Mouse (Mus musculus): ENCODE data around the gene Dab1. TPM values are rescaled to one million over a fixed set of nuclear protein-coding genes. Genes with fewer than 3 reads are reported as not detected.
A peak's percentile ranks its signal among the peaks of the same experiment; 100 is the strongest.

Gene Dab1
- total RNA-seq, 2 experiments from 2014 or later = 138 to 149 TPM

- DNase-seq (ENCODE audit: low spot score in 2 of 2) = no peak
These were observed 342.2 kb downstream of the Dab1 start for GRCm38 (mm10) chr4:103961134-103962049.

- DNase-seq (ENCODE audit: low spot score in 2 of 2) = no peak
These were observed 350.7 kb downstream of the Dab1 start for GRCm38 (mm10) chr4:103969906-103970305.

- no peak for DNase-seq (ENCODE audit: low spot score in 2 of 2)
These were observed 355.4 kb downstream of the Dab1 start for GRCm38 (mm10) chr4:103974536-103974935.

GRCm38 (mm10) chr4:103974946-103975345 is 355.8 kb downstream of the Dab1 start:
- DNase-seq (ENCODE audit: low spot score in 2 of 2) = peak in 1 of 2 experiments; percentile 15

GRCm38 (mm10) chr4:103993884-103994283 is 374.7 kb downstream of the Dab1 start:
- no peak for DNase-seq (ENCODE audit: low spot score in 2 of 2)

- no peak for DNase-seq (ENCODE audit: low spot score in 2 of 2)
These were observed 375.2 kb downstream of the Dab1 start for GRCm38 (mm10) chr4:103994406-103994805.

GRCm38 (mm10) chr4:104008406-104008805 is 389.2 kb downstream of the Dab1 start:
- DNase-seq (ENCODE audit: low spot score in 2 of 2) = no peak

GRCm38 (mm10) chr4:104011683-104012082 is 392.5 kb downstream of the Dab1 start:
- no peak for DNase-seq (ENCODE audit: low spot score in 2 of 2)

- DNase-seq (ENCODE audit: low spot score in 2 of 2) = no peak
These were observed 393.0 kb downstream of the Dab1 start for GRCm38 (mm10) chr4:104012150-104012549.

- no peak for DNase-seq (ENCODE audit: low spot score in 2 of 2)
These were observed 406.0 kb downstream of the Dab1 start for GRCm38 (mm10) chr4:104025117-104025694.

GRCm38 (mm10) chr4:104026834-104027233 is 407.7 kb downstream of the Dab1 start:
- DNase-seq (ENCODE audit: low spot score in 2 of 2) = no peak

GRCm38 (mm10) chr4:104027239-104027638 is 408.1 kb downstream of the Dab1 start:
- no peak for DNase-seq (ENCODE audit: low spot score in 2 of 2)

- DNase-seq (ENCODE audit: low spot score in 2 of 2) = no peak
These were observed 416.9 kb downstream of the Dab1 start for GRCm38 (mm10) chr4:104036091-104036490.

- no peak for DNase-seq (ENCODE audit: low spot score in 2 of 2)
These were observed 420.4 kb downstream of the Dab1 start for GRCm38 (mm10) chr4:104039588-104039987.

- DNase-seq (ENCODE audit: low spot score in 2 of 2) = peak in 1 of 2 experiments; percentile 74
These were observed 424.3 kb downstream of the Dab1 start for GRCm38 (mm10) chr4:104043441-104043840.

GRCm38 (mm10) chr4:104044634-104045033 is 425.5 kb downstream of the Dab1 start:
- DNase-seq (ENCODE audit: low spot score in 2 of 2) = no peak

GRCm38 (mm10) chr4:104047966-104048804 is 429.0 kb downstream of the Dab1 start:
- DNase-seq (ENCODE audit: low spot score in 2 of 2) = no peak

GRCm38 (mm10) chr4:104057116-104057515 is 438.0 kb downstream of the Dab1 start:
- DNase-seq (ENCODE audit: low spot score in 2 of 2) = no peak

- no peak for DNase-seq (ENCODE audit: low spot score in 2 of 2)
These were observed 440.4 kb downstream of the Dab1 start for GRCm38 (mm10) chr4:104059569-104059968.

- peak in 1 of 2 experiments; percentile 47 for DNase-seq (ENCODE audit: low spot score in 2 of 2)
These were observed 443.2 kb downstream of the Dab1 start for GRCm38 (mm10) chr4:104062356-104062755.

- DNase-seq (ENCODE audit: low spot score in 2 of 2) = no peak
These were observed 447.7 kb downstream of the Dab1 start for GRCm38 (mm10) chr4:104066901-104067300.
